Mouse (Mus musculus) bone marrow macrophage, adult 2 months (primary cell): ENCODE measurements around the gene Hrh2. TPM values are rescaled to one million over a fixed set of nuclear protein-coding genes. Genes with fewer than 3 reads are reported as not detected.

Experiments used
- H3K27ac ChIP-seq: 2 replicates; pipeline ENCODE4 v1.5.1; 2012; ENCODE audit warnings: low read depth, low read length; ENCODE audit not compliant: insufficient read depth
- H3K4me1 ChIP-seq: 2 replicates; pipeline ENCODE4 v1.6.1; 2012; ENCODE audit warnings: low read length; ENCODE audit not compliant: control insufficient read depth, insufficient read depth
- H3K4me3 ChIP-seq: 2 replicates; pipeline ENCODE4 v1.5.1; 2012; ENCODE audit warnings: mild to moderate bottlenecking, low read length, moderate library complexity; ENCODE audit not compliant: insufficient read depth
- CTCF ChIP-seq: IDR thresholded peaks from 2 replicates; pipeline ENCODE4 v1.5.1; 2012; ENCODE audit warnings: low read depth, mild to moderate bottlenecking, low read length, moderate library complexity
- POLR2A ChIP-seq: IDR thresholded peaks from 2 replicates; pipeline ENCODE4 v1.6.1; 2012; ENCODE audit warnings: mild to moderate bottlenecking, low read depth, low read length, borderline replicate concordance
- polyA plus RNA-seq: library from polyadenylated mRNA; stranded (reverse); fragments of >200 nt; gene quantifications from 2 replicates; pipeline ENCODE4 v1.2.4, GENCODE M21; 2012; ENCODE audit not compliant: missing spikeins, insufficient read depth, insufficient read length

Hrh2 gene
- polyA plus RNA-seq, 1 experiment, result 0.46 TPM

- H3K4me1 ChIP-seq, result no peaks in the 10 kb centered on the region
- TF ChIP-seq CTCF (no peak), POLR2A (no peak)
- no peak overlapping the region for H3K27ac ChIP-seq
- H3K4me3 ChIP-seq, result no peak overlapping the region
Observed at GRCm38 (mm10) chr13:54281623-54282022, 89.7 kb downstream of the Hrh2 start.

GRCm38 (mm10) chr13:54282149-54282860 is 90.4 kb downstream of the Hrh2 start:
- Histone ChIP-seq H3K4me1 (no peaks in the 10 kb centered on the region), H3K4me3 (no peak overlapping the region), H3K27ac (no peak overlapping the region)
- TF ChIP-seq CTCF, result no peak
- no peak for TF ChIP-seq POLR2A

GRCm38 (mm10) chr13:54282861-54283206 is 90.9 kb downstream of the Hrh2 start:
- TF ChIP-seq POLR2A (no peak), CTCF (no peak)
- Histone ChIP-seq H3K27ac (no peak overlapping the region), H3K4me1 (no peaks in the 10 kb centered on the region), H3K4me3 (no peak overlapping the region)

Other genes with a start within 250 kb of the Hrh2 start
- not detected in 2 replicates for gene Drd1, start 136.4 kb upstream of the Hrh2 start, polyA plus RNA-seq
- gene Sfxn1, start 120.3 kb upstream of the Hrh2 start, polyA plus RNA-seq, result 10.5 and 11.6 TPM in 2 replicates
- 0.16 TPM in 1 of 2 replicates, not detected in the other for gene Cplx2, start 179.2 kb downstream of the Hrh2 start, polyA plus RNA-seq